Mouse (Mus musculus): ENCODE measurements at regions not wholly inside any gene's neighbourhood (a gene's known extent, or its start where the extent isn't known, plus 50 kb on each side); places are given as distances from the start of the nearest gene placed in this dataset.

DNA sequence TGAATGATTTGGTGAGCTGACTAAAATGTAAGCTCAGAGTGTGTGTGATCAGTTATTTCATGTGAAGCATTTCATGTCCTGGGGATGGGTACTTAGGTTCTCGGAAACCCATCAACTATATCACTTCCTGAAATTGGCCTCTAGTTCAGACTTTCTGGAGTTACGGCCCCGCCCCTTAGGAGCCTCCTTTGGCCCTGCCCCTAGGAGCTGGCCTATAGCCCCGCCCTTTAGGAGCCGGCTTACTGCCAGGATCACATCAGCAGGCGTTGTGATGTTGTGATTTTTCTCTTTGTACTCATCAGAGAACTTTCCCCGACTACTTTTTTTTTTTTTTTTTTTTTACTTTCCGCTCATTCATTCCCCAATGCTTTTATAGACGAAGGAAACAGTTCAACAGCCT, 223.1 kb downstream of the Rnf144b start:
- TF ChIP-seq CTCF (IDR thresholded peaks at IDR 0.05; ENCODE audit: low read depth) = no peak
- TF ChIP-seq EP300 (IDR thresholded peaks at IDR 0.05; ENCODE audit: low read depth) = no peak
